Mouse (Mus musculus): Measurements from ENCODE around the gene Clcnkb. TPM values are rescaled to one million over a fixed set of nuclear protein-coding genes. Genes with fewer than 3 reads are reported as not detected.

The Clcnkb gene
- total and polyA plus RNA-seq, 3 experiments: 0.08 to 0.51 (median 0.24) TPM

GRCm38 (mm10) chr4:141433191-141433590 lies 17.4 kb upstream of the Clcnkb start:
- in situ Hi-C loops (cut with MboI; ENCODE audit: low pct_ligation_motif_present, low pct_unique_long_range_greater_than_20kb, low sequenced_read_pairs): no loop called here
- dilution Hi-C loops (cut with MboI; ENCODE audit: extremely low pct_ligation_motif_present, extremely low pct_unique_long_range_greater_than_20kb, low sequenced_read_pairs): no loop called here
- no peak for DNase-seq (ENCODE audit: extremely low read depth)

GRCm38 (mm10) chr4:141432666-141433065 lies 16.9 kb upstream of the Clcnkb start:
- Histone ChIP-seq H3K79me2 (replicated peaks; ENCODE audit: control insufficient read depth, extremely low read depth, insufficient read depth, poor library complexity, severe bottlenecking) (no peaks in the 10 kb centered on the region), H3K27me3 (replicated peaks) (no peaks in the 10 kb centered on the region), H3K4me2 (ENCODE audit: insufficient read depth, low read depth, poor library complexity, severe bottlenecking) (no peak overlapping the region), H3K9ac (ENCODE audit: insufficient read depth, low read depth) (no peak overlapping the region), H3K4me1 (ENCODE audit: control insufficient read depth in 1 of 2, insufficient read depth in 2 of 2) (no peaks in the 10 kb centered on the region; a peak in 1 of 4 replicates), H3K9me3 (replicated peaks; ENCODE audit: low read length) (no peaks in the 10 kb centered on the region), H3K36me3 (replicated peaks in 1 of 2; ENCODE audit: control insufficient read depth in 1 of 2, insufficient read depth in 1 of 2, low read length in 1 of 2) (no peaks in the 10 kb centered on the region), H3K4me3 (replicated peaks in 1 of 3; ENCODE audit: low read depth in 2 of 3, low read length in 2 of 3, poor library complexity in 1 of 3) (no peak overlapping the region), H3K27ac (ENCODE audit: insufficient read depth, low read depth) (no peak overlapping the region)
- in situ Hi-C loops (cut with MboI; ENCODE audit: low pct_ligation_motif_present, low pct_unique_long_range_greater_than_20kb, low sequenced_read_pairs): no loop called here
- no peak for TF ChIP-seq MAFK (IDR thresholded peaks at IDR 0.05; ENCODE audit: insufficient replicate concordance, low read length)
- TF ChIP-seq GABPA (IDR thresholded peaks at IDR 0.05; ENCODE audit: insufficient replicate concordance, low read depth, low read length): no peak
- TF ChIP-seq KAT2A (IDR thresholded peaks at IDR 0.05; ENCODE audit: insufficient replicate concordance, low read length): no peak
- no peak for TF ChIP-seq SIN3A (IDR thresholded peaks at IDR 0.05; ENCODE audit: low read length)
- TF ChIP-seq JUN (IDR thresholded peaks at IDR 0.05; ENCODE audit: insufficient read depth, low read depth, low read length): no peak
- no peak for TF ChIP-seq MXI1 (IDR thresholded peaks at IDR 0.05; ENCODE audit: low read depth, low read length)
- no peak for TF ChIP-seq ZNF384 (IDR thresholded peaks at IDR 0.05; ENCODE audit: low read depth, low read length)
- no peak for TF ChIP-seq IRF4 (IDR thresholded peaks at IDR 0.05; ENCODE audit: low read depth, low read length)
- no peak for DNase-seq (ENCODE audit: extremely low read depth)
- dilution Hi-C loops (cut with MboI; ENCODE audit: extremely low pct_ligation_motif_present, extremely low pct_unique_long_range_greater_than_20kb, low sequenced_read_pairs): no loop called here

More at GRCm38 (mm10) chr4:141433191-141433590, 17.4 kb upstream of the Clcnkb start:
- no peaks in the 10 kb centered on the region for H3K9me3 ChIP-seq (replicated peaks; ENCODE audit: low read length)
- H3K4me1 ChIP-seq (ENCODE audit: control insufficient read depth in 1 of 2, insufficient read depth in 2 of 2): no peaks in the 10 kb centered on the region; a peak in 1 of 4 replicates
- no peaks in the 10 kb centered on the region for H3K27me3 ChIP-seq (replicated peaks)
- H3K36me3 ChIP-seq (replicated peaks in 1 of 2; ENCODE audit: control insufficient read depth in 1 of 2, insufficient read depth in 1 of 2, low read length in 1 of 2): no peaks in the 10 kb centered on the region
- no peaks in the 10 kb centered on the region for H3K79me2 ChIP-seq (replicated peaks; ENCODE audit: control insufficient read depth, extremely low read depth, insufficient read depth, poor library complexity, severe bottlenecking)
- TF ChIP-seq NELFE (IDR thresholded peaks at IDR 0.05; ENCODE audit: low read depth, low read length): no peak
- no peak for TF ChIP-seq KAT2A (IDR thresholded peaks at IDR 0.05; ENCODE audit: insufficient replicate concordance, low read length)
- TF ChIP-seq TBP (conservative IDR thresholded peaks at IDR 0.05; ENCODE audit: low read depth, low read length): no peak
- TF ChIP-seq MAX (IDR thresholded peaks at IDR 0.05; ENCODE audit: low read length): no peak
- no peak for TF ChIP-seq USF1 (IDR thresholded peaks at IDR 0.05; ENCODE audit: low read depth, low read length)
- TF ChIP-seq ZNF384 (IDR thresholded peaks at IDR 0.05; ENCODE audit: low read depth, low read length): no peak
- no peak for TF ChIP-seq BHLHE40 (IDR thresholded peaks at IDR 0.05; ENCODE audit: low read depth, low read length)
- TF ChIP-seq RAD21 (IDR thresholded peaks at IDR 0.05; ENCODE audit: low read depth, low read length): no peak
- TF ChIP-seq MEF2A (IDR thresholded peaks at IDR 0.05; ENCODE audit: borderline replicate concordance, low read depth, low read length): no peak
- no peak for TF ChIP-seq JUN (IDR thresholded peaks at IDR 0.05; ENCODE audit: insufficient read depth, low read depth, low read length)
- TF ChIP-seq MAFK (IDR thresholded peaks at IDR 0.05; ENCODE audit: insufficient replicate concordance, low read length): no peak
- TF ChIP-seq ZMIZ1 (IDR thresholded peaks at IDR 0.05; ENCODE audit: low read depth, low read length): no peak
- no peak overlapping the region for H3K9ac ChIP-seq (ENCODE audit: insufficient read depth, low read depth)
- no peak overlapping the region for H3K27ac ChIP-seq (ENCODE audit: insufficient read depth, low read depth)
- H3K4me2 ChIP-seq (ENCODE audit: insufficient read depth, low read depth, poor library complexity, severe bottlenecking): no peak overlapping the region
- H3K4me3 ChIP-seq (replicated peaks in 1 of 3; ENCODE audit: low read depth in 2 of 3, low read length in 2 of 3, poor library complexity in 1 of 3): no peak overlapping the region

Data from CH12.LX (cell line).